27 mouse cellular contexts compared by ENCODE assay signal in the genomic region with DNA sequence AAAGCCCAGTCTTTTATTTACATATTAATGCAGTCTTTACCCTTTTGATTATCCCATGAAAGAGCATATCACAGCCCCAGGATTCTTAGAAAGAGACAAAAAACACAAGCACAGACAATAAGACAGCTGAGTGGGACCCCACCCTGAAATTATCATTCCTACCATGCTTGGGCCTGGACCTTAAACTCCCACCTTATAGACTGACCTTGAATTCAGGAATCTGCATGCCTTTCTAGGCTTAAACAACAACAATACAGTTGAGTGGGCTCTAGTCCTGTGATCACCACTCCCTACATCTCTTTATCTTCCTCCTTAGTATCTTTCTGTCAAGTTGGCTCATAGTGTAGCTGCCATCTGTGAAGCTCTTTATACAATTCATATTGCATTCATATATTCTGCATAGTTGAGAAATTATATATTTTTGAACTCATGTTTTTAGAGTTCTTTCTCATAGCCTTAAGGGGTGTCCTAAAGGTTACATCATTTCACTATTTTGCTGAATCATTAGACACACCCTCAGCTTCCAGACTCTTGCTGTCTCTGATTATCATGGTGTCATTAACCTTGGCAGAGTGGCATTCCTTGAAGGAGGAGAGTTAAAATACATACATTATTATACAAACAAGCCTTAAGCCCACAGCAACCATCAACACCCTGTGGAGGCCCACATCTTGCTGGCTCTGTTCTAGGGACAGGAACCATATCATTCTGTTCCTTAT.
"Had no signal": no experiment of that assay in that cellular context is flagged by ENCODE, and none has a peak within 500 bp of the region (broad histone marks: within the 10 kb centered on the region; RNA-seq: fewer than 3 reads in every experiment).

No protein-coding gene starts in this region.

- H3K36me3 ChIP-seq: heart, embryonic 10.5 days; heart, embryonic 12.5 days; hindbrain, embryonic 10.5 days; hindbrain, embryonic 12.5 days; intestine, embryonic 15.5 days; limb, embryonic 13.5 days; limb, embryonic 15.5 days; liver, embryonic 12.5 days had no signal

- DNase-seq: gastrocnemius, postnatal 14 days; gastrocnemius, postnatal 36 days; heart, adult 11 months; heart, adult 2 months; heart, postnatal 10 days; heart, postnatal 4 days; kidney, adult 18-20 months; kidney, adult 8-10 months; kidney, postnatal 10 days; kidney, postnatal 25 days; kidney, postnatal 4 days; layer of hippocampus, adult 9-11 months; layer of hippocampus, postnatal 36 days; left cerebral cortex, postnatal 4 days had no signal

- H3K4me3 ChIP-seq: heart, adult 2 months; heart, embryonic 10.5 days; heart, embryonic 12.5 days; hindbrain, embryonic 10.5 days; hindbrain, embryonic 12.5 days; intestine, embryonic 15.5 days; limb, embryonic 13.5 days; limb, embryonic 15.5 days; liver, embryonic 12.5 days had no signal

- H3K27ac ChIP-seq: heart, adult 2 months; heart, embryonic 10.5 days; hindbrain, embryonic 10.5 days; hindbrain, embryonic 12.5 days; hindbrain, embryonic 14.5 days; intestine, embryonic 15.5 days; limb, embryonic 13.5 days; limb, embryonic 15.5 days; liver, embryonic 12.5 days; liver, embryonic 14.5 days had no signal

- H3K4me2 ChIP-seq: heart, embryonic 12.5 days; hindbrain, embryonic 12.5 days; hindbrain, embryonic 14.5 days; intestine, embryonic 15.5 days; limb, embryonic 13.5 days; limb, embryonic 15.5 days; liver, embryonic 12.5 days had no signal

- H3K4me1 ChIP-seq: heart, embryonic 10.5 days; heart, embryonic 12.5 days; hindbrain, embryonic 10.5 days; hindbrain, embryonic 12.5 days; intestine, embryonic 15.5 days; limb, embryonic 13.5 days; limb, embryonic 15.5 days; liver, embryonic 12.5 days had no signal

- H3K9me3 ChIP-seq: heart, embryonic 10.5 days; heart, embryonic 12.5 days; hindbrain, embryonic 10.5 days; hindbrain, embryonic 12.5 days; intestine, embryonic 15.5 days; limb, embryonic 13.5 days; limb, embryonic 15.5 days; liver, embryonic 12.5 days had no signal

- H3K27me3 ChIP-seq: heart, embryonic 12.5 days; hindbrain, embryonic 12.5 days; intestine, embryonic 15.5 days; limb, embryonic 13.5 days; limb, embryonic 15.5 days; liver, embryonic 12.5 days had no signal

- H3K9ac ChIP-seq: heart, embryonic 12.5 days; hindbrain, embryonic 12.5 days; hindbrain, embryonic 14.5 days; intestine, embryonic 15.5 days; limb, embryonic 13.5 days; limb, embryonic 15.5 days; liver, embryonic 12.5 days; liver, embryonic 14.5 days had no signal

- ATAC-seq: hindbrain, embryonic 16.5 days; inflammation-experienced regulatory T-cells, adult 6 months; intestine, embryonic 15.5 days; intestine, postnatal 0 days; liver, embryonic 12.5 days had no signal
